Mouse (Mus musculus): ENCODE measurements around the gene Usp24.

Usp24 gene

GRCm38 (mm10) chr4:106467420-106468110 is 151.6 kb downstream of the Usp24 start:
- no peaks in the 10 kb centered on the region for H3K36me3 ChIP-seq (ENCODE audit: control insufficient read depth, insufficient read depth, low read length, poor library complexity, severe bottlenecking)
- no peak for DNase-seq (ENCODE audit: low read depth, low spot score)
- no peaks in the 10 kb centered on the region; the same call in 1 of the 2 replicates for H3K27me3 ChIP-seq (ENCODE audit: control insufficient read depth, insufficient read depth, low read length, poor library complexity, severe bottlenecking)

DNA sequence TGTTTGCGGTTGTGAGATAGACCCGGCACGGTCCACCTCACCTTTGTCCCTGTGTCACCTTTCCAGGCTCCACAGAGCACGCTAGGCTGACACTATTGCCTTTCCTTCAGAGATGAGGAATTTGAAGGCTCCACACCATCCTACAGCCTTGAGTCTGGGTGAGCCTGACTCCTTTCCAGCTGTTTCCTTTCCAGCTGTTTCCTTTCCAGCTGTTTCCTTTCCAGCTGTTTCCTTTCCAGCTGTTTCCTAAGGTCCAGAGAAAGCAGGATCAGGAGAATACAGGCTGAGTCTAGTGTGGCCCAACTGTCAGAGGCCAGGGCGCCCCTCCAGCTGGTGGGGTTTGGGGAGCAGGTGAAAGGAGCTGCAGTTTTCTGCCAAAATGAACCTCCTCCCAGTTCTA is 154.9 kb downstream of the Usp24 start:
- Histone ChIP-seq H3K27me3 (ENCODE audit: control insufficient read depth, insufficient read depth, low read length, poor library complexity, severe bottlenecking) (no peaks in the 10 kb centered on the region), H3K36me3 (ENCODE audit: control insufficient read depth, insufficient read depth, low read length, poor library complexity, severe bottlenecking) (no peaks in the 10 kb centered on the region)
- DNase-seq (ENCODE audit: low read depth, low spot score): no peak

GRCm38 (mm10) chr4:106472335-106472734 is 156.3 kb downstream of the Usp24 start:
- peak; percentile 76 for DNase-seq (ENCODE audit: low read depth, low spot score)
- H3K27me3 ChIP-seq (ENCODE audit: control insufficient read depth, insufficient read depth, low read length, poor library complexity, severe bottlenecking): no peaks in the 10 kb centered on the region
- H3K36me3 ChIP-seq (ENCODE audit: control insufficient read depth, insufficient read depth, low read length, poor library complexity, severe bottlenecking): no peaks in the 10 kb centered on the region

- Histone ChIP-seq H3K36me3 (ENCODE audit: control insufficient read depth, insufficient read depth, low read length, poor library complexity, severe bottlenecking) (no peaks in the 10 kb centered on the region), H3K27me3 (ENCODE audit: control insufficient read depth, insufficient read depth, low read length, poor library complexity, severe bottlenecking) (no peaks in the 10 kb centered on the region)
- peak; percentile 81 for DNase-seq (ENCODE audit: low read depth, low spot score)
Observed at GRCm38 (mm10) chr4:106474241-106474640, 158.2 kb downstream of the Usp24 start.

- Histone ChIP-seq H3K36me3 (ENCODE audit: control insufficient read depth, insufficient read depth, low read length, poor library complexity, severe bottlenecking) (no peaks in the 10 kb centered on the region), H3K27me3 (ENCODE audit: control insufficient read depth, insufficient read depth, low read length, poor library complexity, severe bottlenecking) (no peaks in the 10 kb centered on the region)
- DNase-seq (ENCODE audit: low read depth, low spot score): no peak
Observed at GRCm38 (mm10) chr4:106480545-106480944, 164.5 kb downstream of the Usp24 start.

GRCm38 (mm10) chr4:106483215-106483727 is 167.3 kb downstream of the Usp24 start:
- Histone ChIP-seq H3K36me3 (ENCODE audit: control insufficient read depth, insufficient read depth, low read length, poor library complexity, severe bottlenecking) (no peaks in the 10 kb centered on the region), H3K27me3 (ENCODE audit: control insufficient read depth, insufficient read depth, low read length, poor library complexity, severe bottlenecking) (no peaks in the 10 kb centered on the region)
- DNase-seq (ENCODE audit: low read depth, low spot score): no peak

- no peaks in the 10 kb centered on the region for H3K27me3 ChIP-seq (ENCODE audit: control insufficient read depth, insufficient read depth, low read length, poor library complexity, severe bottlenecking)
- H3K36me3 ChIP-seq (ENCODE audit: control insufficient read depth, insufficient read depth, low read length, poor library complexity, severe bottlenecking): no peaks in the 10 kb centered on the region
- no peak for DNase-seq (ENCODE audit: low read depth, low spot score)
Observed at GRCm38 (mm10) chr4:106483831-106484230, 167.8 kb downstream of the Usp24 start.

- DNase-seq (ENCODE audit: low read depth, low spot score): no peak
- Histone ChIP-seq H3K27me3 (ENCODE audit: control insufficient read depth, insufficient read depth, low read length, poor library complexity, severe bottlenecking) (no peaks in the 10 kb centered on the region), H3K36me3 (ENCODE audit: control insufficient read depth, insufficient read depth, low read length, poor library complexity, severe bottlenecking) (no peaks in the 10 kb centered on the region)
Observed at GRCm38 (mm10) chr4:106490620-106491019, 174.6 kb downstream of the Usp24 start.

All from splenic B cell, adult 2 months (primary cell).